In genomic region chr14:122689136-122689815, GRCm38 (mm10) we compare ENCODE assay signal across 17 mouse cellular contexts.
DNase-seq lines count a peak whose midpoint lies in the region; ATAC-seq and TF ChIP-seq lines count a peak whose summit lies in the region.
"Had no signal": no experiment of that assay in that cellular context is flagged by ENCODE, and none has a peak within 500 bp of the region (broad histone marks: within the 10 kb centered on the region; RNA-seq: fewer than 3 reads in every experiment).

No protein-coding gene starts in this region.

- ATAC-seq in midbrain, embryonic 14.5 days (ENCODE audit: low FRiP score, low TSS enrichment): no peak
- no peak for ATAC-seq in heart, embryonic 11.5 days (replicated peaks; ENCODE audit: insufficient number of reproducible peaks, low FRiP score, low TSS enrichment)

- peaks cover 11% of the 10 kb centered on the region for H3K4me1 ChIP-seq in embryonic facial prominence, embryonic 10.5 days
- peaks cover 4% of the 10 kb centered on the region; the same call in 1 of the 2 replicates for H3K4me1 ChIP-seq in midbrain, embryonic 14.5 days (ENCODE audit: control insufficient read depth, insufficient read depth, low read length)
- H3K4me1 ChIP-seq in heart, embryonic 11.5 days (ENCODE audit: control insufficient read depth, insufficient read depth, low read length): peaks cover 5% of the 10 kb centered on the region; the same call in 1 of the 2 replicates
- H3K4me1 ChIP-seq: limb, embryonic 15.5 days had no signal

- 0 out of 2 replicates have a peak overlapping the region, but pooled peaks have one; percentile 4 for H3K27ac ChIP-seq in layer of hippocampus, adult 2 months
- H3K27ac ChIP-seq in embryonic facial prominence, embryonic 10.5 days (replicated peaks): peak overlapping the region; percentile 59; the same call in 1 of the 2 replicates
- no peak overlapping the region for H3K27ac ChIP-seq in midbrain, embryonic 14.5 days (replicated peaks; ENCODE audit: low read depth, low read length)
- no peak overlapping the region for H3K27ac ChIP-seq in heart, embryonic 11.5 days (ENCODE audit: low read depth, low read length)
- H3K27ac ChIP-seq: hindbrain, embryonic 13.5 days; left cerebral cortex, adult 2 months; limb, embryonic 15.5 days; midbrain, embryonic 12.5 days; stomach, postnatal 0 days had no signal

- TF ChIP-seq CTCF in layer of hippocampus, adult 2 months (conservative IDR thresholded peaks at IDR 0.05): no peak

- no peaks in the 10 kb centered on the region for H3K36me3 ChIP-seq in embryonic facial prominence, embryonic 10.5 days (replicated peaks)
- no peaks in the 10 kb centered on the region for H3K36me3 ChIP-seq in midbrain, embryonic 14.5 days (ENCODE audit: control insufficient read depth, insufficient read depth, low read length)
- H3K36me3 ChIP-seq in heart, embryonic 11.5 days (ENCODE audit: control insufficient read depth, insufficient read depth, low read length): no peaks in the 10 kb centered on the region
- H3K36me3 ChIP-seq: limb, embryonic 15.5 days; midbrain, embryonic 12.5 days had no signal

- 53% methylated on average over 17 of the region's 17 CpGs for WGBS in embryonic facial prominence, embryonic 10.5 days
- WGBS in midbrain, embryonic 14.5 days: 66% methylated on average over 17 of the region's 17 CpGs
- WGBS in heart, embryonic 11.5 days (ENCODE audit: insufficient replicate concordance): 69% methylated on average over 17 of the region's 17 CpGs

- H3K9me3 ChIP-seq in embryonic facial prominence, embryonic 10.5 days: no peaks in the 10 kb centered on the region
- H3K9me3 ChIP-seq in midbrain, embryonic 14.5 days (ENCODE audit: control insufficient read depth, low read length): no peaks in the 10 kb centered on the region
- H3K9me3 ChIP-seq in heart, embryonic 11.5 days (replicated peaks; ENCODE audit: control insufficient read depth, low read length): no peaks in the 10 kb centered on the region
- H3K9me3 ChIP-seq: hindbrain, embryonic 13.5 days; limb, embryonic 15.5 days; midbrain, embryonic 12.5 days had no signal

- no peak overlapping the region for H3K9ac ChIP-seq in midbrain, embryonic 14.5 days (replicated peaks; ENCODE audit: low read length)
- no peak overlapping the region for H3K9ac ChIP-seq in heart, embryonic 11.5 days (ENCODE audit: low read depth, low read length)
- H3K9ac ChIP-seq: hindbrain, embryonic 13.5 days; limb, embryonic 15.5 days; midbrain, embryonic 12.5 days had no signal

- DNase-seq in layer of hippocampus, adult 2 months (ENCODE audit: low spot score in 2 of 2): no peak
- no peak for DNase-seq in layer of hippocampus, postnatal 10 days (ENCODE audit: low spot score in 2 of 2)
- peak; percentile 19 for DNase-seq in ovary, postnatal 36 days (ENCODE audit: low spot score)
- DNase-seq in ovary, postnatal 10 days (ENCODE audit: low spot score): no peak
- peak; percentile 30 for DNase-seq in embryonic facial prominence, embryonic 10.5 days (ENCODE audit: low spot score)
- DNase-seq in midbrain, embryonic 14.5 days: peak; percentile 19
- DNase-seq: cerebellum, adult 11-12 months; cerebellum, postnatal 36 days; gastrocnemius, postnatal 10 days; heart, adult 18-20 months; thymus, postnatal 36 days had no signal

- no peak overlapping the region for H3K4me3 ChIP-seq in layer of hippocampus, adult 2 months
- H3K4me3 ChIP-seq in embryonic facial prominence, embryonic 10.5 days: no peak overlapping the region
- no peak overlapping the region for H3K4me3 ChIP-seq in midbrain, embryonic 14.5 days (replicated peaks; ENCODE audit: low read depth, low read length)
- no peak overlapping the region for H3K4me3 ChIP-seq in heart, embryonic 11.5 days (ENCODE audit: low read depth, low read length)
- H3K4me3 ChIP-seq: hindbrain, embryonic 13.5 days; left cerebral cortex, adult 2 months; limb, embryonic 15.5 days; midbrain, embryonic 12.5 days had no signal

- no peak overlapping the region for H3K4me2 ChIP-seq in midbrain, embryonic 14.5 days (ENCODE audit: low read length)
- H3K4me2 ChIP-seq in heart, embryonic 11.5 days: no peak overlapping the region
- H3K4me2 ChIP-seq: hindbrain, embryonic 13.5 days; limb, embryonic 15.5 days; midbrain, embryonic 12.5 days had no signal

- no peaks in the 10 kb centered on the region for H3K27me3 ChIP-seq in embryonic facial prominence, embryonic 10.5 days (replicated peaks; ENCODE audit: low read depth, poor library complexity, severe bottlenecking)
- no peaks in the 10 kb centered on the region for H3K27me3 ChIP-seq in midbrain, embryonic 14.5 days (ENCODE audit: control insufficient read depth, insufficient read depth, low read length)
- no peaks in the 10 kb centered on the region for H3K27me3 ChIP-seq in heart, embryonic 11.5 days (ENCODE audit: control insufficient read depth, insufficient read depth, low read length)
- H3K27me3 ChIP-seq: hindbrain, embryonic 13.5 days; limb, embryonic 15.5 days; midbrain, embryonic 12.5 days had no signal

Comparison
In these comparisons a context has a peak if more than half of its experiments do, and no peak if none do; other contexts are left out.
1. DNase-seq: peak in ovary, postnatal 36 days (single experiment), embryonic facial prominence, embryonic 10.5 days (single experiment) and midbrain, embryonic 14.5 days (single experiment); none in layer of hippocampus, adult 2 months (0 of 2), layer of hippocampus, postnatal 10 days (0 of 2) and ovary, postnatal 10 days (single experiment).
2. H3K27ac ChIP-seq: peak in layer of hippocampus, adult 2 months (single experiment) and embryonic facial prominence, embryonic 10.5 days (single experiment); none in midbrain, embryonic 14.5 days (single experiment) and heart, embryonic 11.5 days (single experiment).